Mouse (Mus musculus) heart, embryonic 14.5 days (tissue): ENCODE measurements around the gene 2310009B15Rik. TPM values are rescaled to one million over a fixed set of nuclear protein-coding genes. Genes with fewer than 3 reads are reported as not detected.
A peak's percentile ranks its signal among the peaks of the same experiment; 100 is the strongest.

Experiments used
- ATAC-seq: fragments of 200-750 bp; cut with Nextera tagmentation; 2 replicates; pipeline ENCODE4 v1.8.0; 2017; ENCODE audit warnings: low read depth, moderate TSS enrichment; ENCODE audit not compliant: insufficient number of reproducible peaks, insufficient read depth, low FRiP score
- H3K27ac ChIP-seq, 2 experiments: fragments of 200-500 bp in 1 of 2; fragments of 300-500 bp in 1 of 2; sonication (generic) in 1 of 2; replicated peaks in 1 of 2; 2 replicates each; pipeline ENCODE4 v1.5.1; 2012 to 2014; ENCODE audit warnings: low read depth in 2 of 2, low read length in 2 of 2, control low read depth in 1 of 2, mild to moderate bottlenecking in 1 of 2, mixed read lengths in 1 of 2; ENCODE audit not compliant: control insufficient read depth in 1 of 2, insufficient read depth in 1 of 2
- H3K27me3 ChIP-seq: fragments of 300-500 bp; sonication (generic); 2 replicates; pipeline ENCODE4 v1.6.1; 2014; ENCODE audit warnings: mild to moderate bottlenecking, low read length, control low read depth; ENCODE audit not compliant: control insufficient read depth, insufficient read depth
- H3K36me3 ChIP-seq: fragments of 300-500 bp; sonication (generic); 2 replicates; pipeline ENCODE4 v1.6.1; 2014; ENCODE audit warnings: mild to moderate bottlenecking, control low read depth, low read length, mixed read lengths; ENCODE audit not compliant: control insufficient read depth, insufficient read depth
- H3K4me1 ChIP-seq, 2 experiments: fragments of 200-500 bp in 1 of 2; fragments of 300-500 bp in 1 of 2; sonication (generic) in 1 of 2; 2 replicates each; pipeline ENCODE4 v1.6.1; 2012 to 2014; ENCODE audit warnings: low read length in 2 of 2, control low read depth in 1 of 2, mixed read lengths in 1 of 2; ENCODE audit not compliant: control insufficient read depth in 2 of 2, insufficient read depth in 2 of 2
- H3K4me2 ChIP-seq: fragments of 300-500 bp; sonication (generic); 2 replicates; pipeline ENCODE4 v1.6.1; 2014; ENCODE audit warnings: mild to moderate bottlenecking, low read length
- H3K4me3 ChIP-seq, 2 experiments: fragments of 200-500 bp in 1 of 2; fragments of 300-500 bp in 1 of 2; sonication (generic) in 1 of 2; 2 replicates each; pipeline ENCODE4 v1.5.1; 2012 to 2014; ENCODE audit warnings: low read length in 2 of 2, mild to moderate bottlenecking in 2 of 2, control low read depth in 1 of 2, low read depth in 1 of 2, moderate library complexity in 1 of 2; ENCODE audit not compliant: control insufficient read depth in 1 of 2, insufficient read depth in 1 of 2
- H3K9ac ChIP-seq: fragments of 300-500 bp; sonication (generic); 2 replicates; pipeline ENCODE4 v1.6.1; 2014; ENCODE audit warnings: mild to moderate bottlenecking, low read length
- H3K9me3 ChIP-seq: fragments of 300-500 bp; sonication (generic); 2 replicates; pipeline ENCODE4 v1.6.1; 2016; ENCODE audit warnings: low read length, control low read depth; ENCODE audit not compliant: control insufficient read depth
- WGBS: fragments of 180-500 bp; shearing (Covaris S2); extraction: QIAGEN DNeasy Blood & Tissue Kit; methylation state at CpG from one replicate; pipeline ENCODE4 v1.1.7; 2014; 5-methylcytosine and 5-hydroxymethylcytosine counted together
- polyA plus RNA-seq: library from polyadenylated mRNA; unstranded; fragments of >200 nt; fragmentation: Nextera tagmentation; extraction: Ambion mirVana; gene quantifications from 2 replicates; pipeline ENCODE4 v1.2.1, GENCODE M21; 2014

Gene 2310009B15Rik
- polyA plus RNA-seq, 1 experiment from 2014 or later = 40.3 TPM

DNA sequence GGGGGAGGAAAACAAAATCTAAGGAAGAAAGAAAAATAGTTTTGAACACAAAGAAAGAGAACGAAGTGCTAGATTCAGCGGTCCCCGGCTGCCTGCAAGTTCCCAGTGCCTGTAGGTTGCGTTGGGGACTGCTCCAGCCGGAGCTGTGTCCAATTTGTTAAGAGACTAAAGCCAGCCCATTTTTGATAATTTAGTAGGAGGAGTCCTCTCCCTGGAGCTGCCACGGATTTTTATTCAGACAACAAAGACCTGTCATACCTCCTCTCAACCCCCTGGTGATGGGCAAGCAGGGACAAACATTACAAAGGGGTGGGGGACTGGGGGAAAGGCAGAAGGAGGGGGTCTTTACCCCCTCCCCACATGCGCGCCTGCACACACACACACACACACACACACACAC is 14.3 kb downstream of the 2310009B15Rik start:
- Histone ChIP-seq H3K27ac (no peak overlapping the region), H3K4me1 (peaks cover 6 to 14% of the 10 kb centered on the region in 2 experiments; a peak in 3 of 4 replicates), H3K4me2 (peak overlapping the region; percentile 69), H3K9me3 (no peaks in the 10 kb centered on the region), H3K9ac (no peak overlapping the region), H3K4me3 (peak overlapping the region; percentile 23 to 42; a peak in 3 of 4 replicates), H3K36me3 (no peaks in the 10 kb centered on the region), H3K27me3 (peaks cover 60% of the 10 kb centered on the region)
- WGBS = 1% methylated on average over 8 of the region's 8 CpGs
- no peak for ATAC-seq

- peak overlapping the region; percentile 69 for H3K4me2 ChIP-seq
- peaks cover 62% of the 10 kb centered on the region for H3K27me3 ChIP-seq
- no peak overlapping the region for H3K27ac ChIP-seq
- peak overlapping the region; percentile 38; the same call in 1 of the 2 replicates for H3K9ac ChIP-seq
- no peaks in the 10 kb centered on the region for H3K9me3 ChIP-seq
- H3K4me3 ChIP-seq = peak overlapping the region; percentile 42 to 49
- H3K36me3 ChIP-seq = no peaks in the 10 kb centered on the region
- no peak for ATAC-seq
- peaks cover 3 to 11% of the 10 kb centered on the region in 2 experiments; a peak in 2 of 4 replicates for H3K4me1 ChIP-seq
- WGBS = under 1% methylated on average over 54 of the region's 54 CpGs
Observed at GRCm38 (mm10) chr1:138841306-138842095, 15.2 kb downstream of the 2310009B15Rik start.

DNA sequence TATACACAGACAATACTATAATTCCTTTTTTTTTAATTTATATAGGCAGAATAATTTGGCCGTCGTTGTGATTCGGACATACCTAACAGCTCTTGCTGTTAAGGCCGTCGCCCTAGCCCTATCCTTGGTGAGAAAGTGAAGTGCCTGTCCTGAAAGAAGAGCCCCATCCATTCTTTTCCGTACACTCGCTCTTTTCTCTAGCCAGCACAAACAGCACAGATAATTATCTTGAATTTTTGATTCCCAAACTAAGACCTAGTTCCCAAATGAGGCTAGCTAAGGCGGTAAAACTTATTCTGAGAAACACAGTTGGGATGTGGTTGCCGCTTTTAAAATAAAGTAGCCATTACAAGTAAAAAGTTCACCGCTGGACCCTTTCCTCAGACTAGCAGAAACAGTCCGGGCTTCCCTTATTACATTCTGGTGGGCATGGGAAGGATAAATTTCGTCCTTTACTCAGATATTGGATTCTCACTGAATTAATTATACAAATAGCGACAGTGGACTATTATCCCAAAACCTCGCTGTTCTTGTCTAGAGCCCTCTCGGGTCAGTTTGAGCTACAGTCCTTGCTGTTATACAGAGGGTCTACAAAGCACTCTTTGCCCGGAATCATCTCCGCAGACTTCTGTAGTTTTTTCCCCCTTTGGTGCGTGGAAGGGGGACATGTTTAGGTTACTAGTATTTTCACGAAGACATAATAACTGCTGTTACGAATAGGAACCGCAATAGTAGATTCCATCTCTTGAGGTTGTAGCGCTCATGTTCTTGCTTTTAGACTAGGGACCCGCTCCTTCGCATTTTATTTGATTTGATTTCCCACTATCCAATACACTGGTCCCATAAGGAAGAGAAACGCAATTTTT is 16.0 kb downstream of the 2310009B15Rik start:
- peaks cover 3 to 11% of the 10 kb centered on the region in 2 experiments; a peak in 2 of 4 replicates for H3K4me1 ChIP-seq
- H3K36me3 ChIP-seq = no peaks in the 10 kb centered on the region
- no peaks in the 10 kb centered on the region for H3K9me3 ChIP-seq
- peak overlapping the region in 1 of 2 experiments; percentile 42; a peak in 2 of 4 replicates for H3K4me3 ChIP-seq
- H3K27ac ChIP-seq = no peak overlapping the region
- H3K9ac ChIP-seq = no peak overlapping the region
- 8% methylated on average over 25 of the region's 25 CpGs for WGBS
- no peak for ATAC-seq
- peak overlapping the region; percentile 69 for H3K4me2 ChIP-seq
- H3K27me3 ChIP-seq = peaks cover 60% of the 10 kb centered on the region

- H3K27ac ChIP-seq = no peak overlapping the region
- whole genome bisulfite sequencing = 8% methylated on average over 16 of the region's 16 CpGs
- H3K9me3 ChIP-seq = no peaks in the 10 kb centered on the region
- H3K4me2 ChIP-seq = no peak overlapping the region
- no peaks in the 10 kb centered on the region for H3K36me3 ChIP-seq
- peaks cover 3 to 11% of the 10 kb centered on the region in 2 experiments; a peak in 2 of 4 replicates for H3K4me1 ChIP-seq
- peaks cover 59% of the 10 kb centered on the region for H3K27me3 ChIP-seq
- no peak for ATAC-seq
- no peak overlapping the region for H3K4me3 ChIP-seq
- no peak overlapping the region for H3K9ac ChIP-seq
Observed at GRCm38 (mm10) chr1:138839809-138840430, 16.7 kb downstream of the 2310009B15Rik start.

DNA sequence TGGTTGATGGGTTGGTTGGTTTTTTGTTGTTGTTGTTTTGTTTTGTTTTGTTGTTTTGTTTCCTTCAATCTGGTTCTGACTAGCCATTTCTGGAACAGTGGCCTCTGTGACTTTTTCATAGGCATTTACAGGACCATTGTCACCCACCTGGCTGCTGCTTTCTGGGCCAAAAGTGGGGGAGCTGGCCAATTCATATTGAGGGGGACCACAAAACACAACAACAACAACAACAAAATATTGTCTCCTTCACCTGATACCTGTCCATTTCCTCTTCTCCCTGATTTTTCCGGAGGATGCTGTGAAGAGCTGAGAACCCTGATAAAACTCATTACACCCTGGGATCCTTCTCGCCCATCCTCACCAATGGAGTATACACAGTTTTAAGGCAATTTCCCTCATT is 17.4 kb downstream of the 2310009B15Rik start:
- ATAC-seq = no peak
- 23% methylated on average over 2 of the region's 2 CpGs for WGBS
- Histone ChIP-seq H3K9ac (no peak overlapping the region), H3K36me3 (no peaks in the 10 kb centered on the region), H3K4me1 (peaks cover 3 to 11% of the 10 kb centered on the region in 2 experiments; a peak in 2 of 4 replicates), H3K9me3 (no peaks in the 10 kb centered on the region), H3K27me3 (peaks cover 59% of the 10 kb centered on the region), H3K4me3 (no peak overlapping the region), H3K27ac (no peak overlapping the region), H3K4me2 (no peak overlapping the region)

DNA sequence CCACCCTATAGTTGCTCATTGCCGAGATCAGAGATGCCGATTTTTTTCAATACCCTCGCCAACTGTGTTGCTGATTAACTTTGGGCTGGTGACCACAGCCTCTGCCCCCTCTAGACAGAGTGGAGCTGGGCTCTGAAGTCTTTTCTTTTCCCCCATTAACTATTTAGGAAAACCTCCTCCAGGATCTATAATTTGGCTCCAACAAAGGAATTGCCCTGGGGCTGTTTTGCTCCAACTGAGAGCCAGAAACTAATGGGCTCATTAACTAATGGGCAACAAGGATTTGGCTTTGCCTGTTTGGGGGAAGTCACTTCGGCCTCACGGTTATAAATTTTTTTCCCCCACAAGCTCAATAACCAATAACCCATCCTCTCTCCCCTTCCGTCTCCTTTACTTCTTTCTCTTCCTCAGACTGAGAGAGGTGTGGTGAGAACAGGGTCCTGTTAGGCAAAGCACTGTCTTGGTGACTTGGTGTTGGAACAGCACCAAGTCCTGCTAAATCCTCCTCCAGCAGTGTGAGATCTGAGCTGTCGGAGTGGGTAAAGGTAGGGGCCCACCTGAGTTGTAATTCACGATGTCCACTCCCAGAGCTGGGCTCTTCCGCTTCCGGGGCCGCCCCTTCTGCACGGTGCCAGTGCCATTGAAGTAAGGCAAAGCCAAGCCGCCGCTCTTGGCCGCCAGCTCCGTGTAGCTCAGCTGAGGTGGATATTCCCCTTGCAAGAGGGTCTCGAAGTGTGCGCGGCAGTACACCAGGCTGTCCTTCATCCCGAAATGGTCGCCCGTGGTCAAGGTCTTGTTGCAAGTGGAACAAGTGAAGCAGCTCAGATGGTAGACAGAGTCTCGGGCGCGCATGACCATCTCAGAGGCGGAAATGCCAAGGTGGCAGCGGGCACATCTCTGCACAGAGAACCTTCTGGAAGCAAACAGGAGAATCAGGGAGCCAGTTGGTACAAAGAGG is 18.6 kb downstream of the 2310009B15Rik start:
- peaks cover 61% of the 10 kb centered on the region for H3K27me3 ChIP-seq
- H3K4me3 ChIP-seq = peak overlapping the region in 1 of 2 experiments; percentile 17; a peak in 2 of 4 replicates
- H3K9ac ChIP-seq = no peak overlapping the region
- H3K4me2 ChIP-seq = peak overlapping the region; percentile 44
- H3K9me3 ChIP-seq = no peaks in the 10 kb centered on the region
- no peak for ATAC-seq
- H3K36me3 ChIP-seq = no peaks in the 10 kb centered on the region
- 22% methylated on average over 27 of the region's 27 CpGs for WGBS
- peaks cover 3 to 5% of the 10 kb centered on the region in 2 experiments; a peak in 2 of 4 replicates for H3K4me1 ChIP-seq
- H3K27ac ChIP-seq = no peak overlapping the region
